Mouse (Mus musculus): Measurements from ENCODE around the gene Fam155a. TPM values are rescaled to one million over a fixed set of nuclear protein-coding genes. Genes with fewer than 3 reads are reported as not detected.

Gene Fam155a
- polyA plus RNA-seq, 1 experiment from 2014 or later: 0.93 TPM

GRCm38 (mm10) chr8:9248109-9248821 is 522.7 kb downstream of the Fam155a start:
- no peak for DNase-seq (ENCODE audit: low spot score)
- no peak for ATAC-seq (ENCODE audit: low FRiP score, low TSS enrichment)

GRCm38 (mm10) chr8:9245994-9246393 is 525.0 kb downstream of the Fam155a start:
- no peak overlapping the region for H3K4me2 ChIP-seq (replicated peaks; ENCODE audit: low read depth)
- no peak for DNase-seq (ENCODE audit: low spot score)
- H3K9ac ChIP-seq (ENCODE audit: low read length): no peak overlapping the region
- no peaks in the 10 kb centered on the region for H3K9me3 ChIP-seq (ENCODE audit: control insufficient read depth, low read length)
- H3K36me3 ChIP-seq (ENCODE audit: control insufficient read depth, insufficient read depth, low read length): no peaks in the 10 kb centered on the region
- H3K27ac ChIP-seq (replicated peaks): no peak overlapping the region
- no peak for TF ChIP-seq CTCF (IDR thresholded peaks at IDR 0.05; ENCODE audit: low read depth)
- no peak for TF ChIP-seq EP300 (optimal IDR thresholded peaks at IDR 0.05)
- no peak overlapping the region for H3K4me3 ChIP-seq (ENCODE audit: low read depth, low read length)
- no peaks in the 10 kb centered on the region for H3K27me3 ChIP-seq (ENCODE audit: control insufficient read depth, insufficient read depth, low read length)
- no peaks in the 10 kb centered on the region for H3K4me1 ChIP-seq (replicated peaks; ENCODE audit: control insufficient read depth, insufficient read depth)
- no peak for ATAC-seq (ENCODE audit: low FRiP score, low TSS enrichment)
- WGBS: 47% methylated on average over 5 of the region's 5 CpGs

More at GRCm38 (mm10) chr8:9248109-9248821, 522.7 kb downstream of the Fam155a start:
- Histone ChIP-seq H3K4me3 (ENCODE audit: low read depth, low read length) (no peak overlapping the region), H3K36me3 (ENCODE audit: control insufficient read depth, insufficient read depth, low read length) (no peaks in the 10 kb centered on the region), H3K9ac (ENCODE audit: low read length) (no peak overlapping the region), H3K4me1 (replicated peaks; ENCODE audit: control insufficient read depth, insufficient read depth) (no peaks in the 10 kb centered on the region), H3K27ac (replicated peaks) (no peak overlapping the region), H3K4me2 (replicated peaks; ENCODE audit: low read depth) (no peak overlapping the region), H3K27me3 (ENCODE audit: control insufficient read depth, insufficient read depth, low read length) (no peaks in the 10 kb centered on the region), H3K9me3 (ENCODE audit: control insufficient read depth, low read length) (no peaks in the 10 kb centered on the region)
- TF ChIP-seq EP300 (optimal IDR thresholded peaks at IDR 0.05) (no peak), CTCF (IDR thresholded peaks at IDR 0.05; ENCODE audit: low read depth) (no peak)
- WGBS: 69% methylated on average over 17 of the region's 17 CpGs

GRCm38 (mm10) chr8:9240996-9241395 is 530.0 kb downstream of the Fam155a start:
- Histone ChIP-seq H3K4me2 (replicated peaks; ENCODE audit: low read depth) (no peak overlapping the region), H3K27me3 (ENCODE audit: control insufficient read depth, insufficient read depth, low read length) (no peaks in the 10 kb centered on the region), H3K4me3 (ENCODE audit: low read depth, low read length) (no peak overlapping the region), H3K9me3 (ENCODE audit: control insufficient read depth, low read length) (no peaks in the 10 kb centered on the region), H3K4me1 (replicated peaks; ENCODE audit: control insufficient read depth, insufficient read depth) (no peaks in the 10 kb centered on the region), H3K27ac (replicated peaks) (no peak overlapping the region), H3K9ac (ENCODE audit: low read length) (no peak overlapping the region), H3K36me3 (ENCODE audit: control insufficient read depth, insufficient read depth, low read length) (no peaks in the 10 kb centered on the region)
- DNase-seq (ENCODE audit: low spot score) (no peak), ATAC-seq (ENCODE audit: low FRiP score, low TSS enrichment) (no peak)
- TF ChIP-seq EP300 (optimal IDR thresholded peaks at IDR 0.05) (no peak), CTCF (IDR thresholded peaks at IDR 0.05; ENCODE audit: low read depth) (no peak)
- WGBS: 12% methylated on average over 5 of the region's 5 CpGs

GRCm38 (mm10) chr8:9239741-9240140 is 531.2 kb downstream of the Fam155a start:
- Histone ChIP-seq H3K36me3 (ENCODE audit: control insufficient read depth, insufficient read depth, low read length) (no peaks in the 10 kb centered on the region), H3K9me3 (ENCODE audit: control insufficient read depth, low read length) (no peaks in the 10 kb centered on the region), H3K4me1 (replicated peaks; ENCODE audit: control insufficient read depth, insufficient read depth) (no peaks in the 10 kb centered on the region), H3K27me3 (ENCODE audit: control insufficient read depth, insufficient read depth, low read length) (no peaks in the 10 kb centered on the region), H3K27ac (replicated peaks) (no peak overlapping the region), H3K9ac (ENCODE audit: low read length) (no peak overlapping the region), H3K4me3 (ENCODE audit: low read depth, low read length) (no peak overlapping the region), H3K4me2 (replicated peaks; ENCODE audit: low read depth) (no peak overlapping the region)
- 33% methylated on average over 11 of the region's 11 CpGs for WGBS
- no peak for TF ChIP-seq EP300 (optimal IDR thresholded peaks at IDR 0.05)
- no peak for TF ChIP-seq CTCF (IDR thresholded peaks at IDR 0.05; ENCODE audit: low read depth)
- ATAC-seq (ENCODE audit: low FRiP score, low TSS enrichment) (no peak), DNase-seq (ENCODE audit: low spot score) (no peak)

GRCm38 (mm10) chr8:9238974-9239373 is 532.0 kb downstream of the Fam155a start:
- H3K36me3 ChIP-seq (ENCODE audit: control insufficient read depth, insufficient read depth, low read length): no peaks in the 10 kb centered on the region
- no peak for DNase-seq (ENCODE audit: low spot score)
- no peak overlapping the region for H3K4me3 ChIP-seq (ENCODE audit: low read depth, low read length)
- no peak for ATAC-seq (ENCODE audit: low FRiP score, low TSS enrichment)
- no peaks in the 10 kb centered on the region for H3K27me3 ChIP-seq (ENCODE audit: control insufficient read depth, insufficient read depth, low read length)
- no peaks in the 10 kb centered on the region for H3K9me3 ChIP-seq (ENCODE audit: control insufficient read depth, low read length)
- TF ChIP-seq CTCF (IDR thresholded peaks at IDR 0.05; ENCODE audit: low read depth): no peak
- no peak for TF ChIP-seq EP300 (optimal IDR thresholded peaks at IDR 0.05)
- 65% methylated on average over 9 of the region's 9 CpGs for WGBS
- no peak overlapping the region for H3K9ac ChIP-seq (ENCODE audit: low read length)
- no peak overlapping the region for H3K4me2 ChIP-seq (replicated peaks; ENCODE audit: low read depth)
- no peaks in the 10 kb centered on the region for H3K4me1 ChIP-seq (replicated peaks; ENCODE audit: control insufficient read depth, insufficient read depth)
- H3K27ac ChIP-seq (replicated peaks): no peak overlapping the region

GRCm38 (mm10) chr8:9233326-9233919 is 537.5 kb downstream of the Fam155a start:
- WGBS: 3% methylated on average over 12 of the region's 12 CpGs
- H3K4me2 ChIP-seq (replicated peaks; ENCODE audit: low read depth): no peak overlapping the region
- no peaks in the 10 kb centered on the region for H3K4me1 ChIP-seq (replicated peaks; ENCODE audit: control insufficient read depth, insufficient read depth)
- no peaks in the 10 kb centered on the region for H3K36me3 ChIP-seq (ENCODE audit: control insufficient read depth, insufficient read depth, low read length)
- H3K9ac ChIP-seq (ENCODE audit: low read length): no peak overlapping the region
- TF ChIP-seq CTCF (IDR thresholded peaks at IDR 0.05; ENCODE audit: low read depth) (peak; percentile 96), EP300 (optimal IDR thresholded peaks at IDR 0.05) (no peak)
- ATAC-seq (ENCODE audit: low FRiP score, low TSS enrichment) (peak; percentile 97), DNase-seq (ENCODE audit: low spot score) (peak; percentile 90)
- no peak overlapping the region for H3K27ac ChIP-seq (replicated peaks)
- no peaks in the 10 kb centered on the region for H3K9me3 ChIP-seq (ENCODE audit: control insufficient read depth, low read length)
- H3K27me3 ChIP-seq (ENCODE audit: control insufficient read depth, insufficient read depth, low read length): no peaks in the 10 kb centered on the region
- H3K4me3 ChIP-seq (ENCODE audit: low read depth, low read length): no peak overlapping the region

All from stomach, postnatal 0 days (tissue).